Mouse (Mus musculus) CH12.LX (cell line): Measurements from ENCODE around the gene Dnah17.

Experiments
- CTCF ChIP-seq, 2 experiments: IDR thresholded peaks in 1 of 2; conservative IDR thresholded peaks in 1 of 2; 2 replicates each; pipeline ENCODE4 v1.5.1; 2011 to 2012; ENCODE audit warnings: low read depth in 2 of 2, low read length in 2 of 2, improper control_type of control experiment in 1 of 2, inconsistent platforms in 1 of 2, mild to moderate bottlenecking in 1 of 2, moderate library complexity in 1 of 2
- EP300 ChIP-seq: IDR thresholded peaks from 2 replicates; pipeline ENCODE4 v1.6.1; 2011; ENCODE audit warnings: low read length, improper control_type of control experiment
- GABPA ChIP-seq: IDR thresholded peaks from 2 replicates; pipeline ENCODE4 v1.6.1; 2012; ENCODE audit warnings: low read depth, low read length, improper control_type of control experiment, inconsistent platforms; ENCODE audit not compliant: insufficient replicate concordance
- MAX ChIP-seq: IDR thresholded peaks from 2 replicates; pipeline ENCODE4 v1.6.1; 2011; ENCODE audit warnings: low read length, improper control_type of control experiment
- NRF1 ChIP-seq: IDR thresholded peaks from 2 replicates; pipeline ENCODE4 v1.6.1; 2014; ENCODE audit warnings: low read depth, mild to moderate bottlenecking, inconsistent platforms, low read length, improper control_type of control experiment, moderate library complexity
- POLR2A ChIP-seq: IDR thresholded peaks from 2 replicates; pipeline ENCODE4 v1.6.1; 2011; ENCODE audit warnings: low read depth, mild to moderate bottlenecking, improper control_type of control experiment, low read length
- ZC3H11A ChIP-seq: IDR thresholded peaks from 2 replicates; pipeline ENCODE4 v1.6.1; 2012; ENCODE audit warnings: low read depth, mild to moderate bottlenecking, inconsistent platforms, low read length, improper control_type of control experiment

- TF ChIP-seq POLR2A (no peak), CTCF (conservative IDR thresholded peaks at IDR 0.05 in 1 of 2, IDR thresholded peaks at IDR 0.05 in 1 of 2; ENCODE audit: low read depth in 2 of 2, low read length in 2 of 2) (no peak), GABPA (no peak), ZC3H11A (no peak), NRF1 (no peak), EP300 (no peak), MAX (no peak)
Observed at GRCm38 (mm10) chr11:118150115-118150701, 19.8 kb upstream of the Dnah17 start.
